9 mouse cellular contexts compared by ENCODE assay signal in the genomic region with DNA sequence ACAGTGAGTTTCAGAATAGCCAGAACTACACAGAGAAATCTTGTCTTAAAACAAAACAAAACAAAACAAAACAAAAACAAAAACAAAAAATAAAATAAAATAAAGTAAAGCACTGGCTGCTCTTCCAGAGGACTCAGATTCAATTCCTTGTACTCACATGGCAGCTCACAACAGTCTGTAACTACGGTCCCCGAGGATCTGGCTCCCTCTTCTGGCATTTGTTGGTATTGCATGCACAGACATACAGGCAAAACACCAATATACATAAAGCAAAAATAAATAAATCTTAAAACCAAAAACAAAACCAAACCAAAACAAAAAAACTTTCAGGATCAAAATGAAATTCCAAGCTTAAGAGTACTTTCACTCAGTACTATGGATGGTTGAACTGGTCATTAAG. TPM values are rescaled to one million over a fixed set of nuclear protein-coding genes. Genes with fewer than 3 reads are reported as not detected.
A peak's percentile ranks its signal among the peaks of the same experiment; 100 is the strongest.
DNase-seq lines count a peak whose midpoint lies in the region; ATAC-seq and TF ChIP-seq lines count a peak whose summit lies in the region.
"Had no signal": no experiment of that assay in that cellular context is flagged by ENCODE, and none has a peak within 500 bp of the region (broad histone marks: within the 10 kb centered on the region; RNA-seq: fewer than 3 reads in every experiment).

No protein-coding gene starts in this region.

- no peak overlapping the region for H3K4me3 ChIP-seq in intestine, postnatal 0 days (ENCODE audit: low read depth, low read length)
- H3K4me3 ChIP-seq in intestine, embryonic 15.5 days (replicated peaks): no peak overlapping the region
- H3K4me3 ChIP-seq in MEL (ENCODE audit: control insufficient read depth in 1 of 2, insufficient read depth in 1 of 2, low read depth in 2 of 2, low read length in 2 of 2): no peak overlapping the region
- no peak overlapping the region for H3K4me3 ChIP-seq in left cerebral cortex, adult 2 months
- H3K4me3 ChIP-seq: stomach, embryonic 15.5 days had no signal

- intact Hi-C loops in left cerebral cortex, adult 2 months (cut with DNase I): loop anchor here (10.0 kb wide), 1 partner anchor 1928 kb away; no protein-coding TSS in a partner anchor

- peak; percentile 89 for TF ChIP-seq RAD21 in MEL (IDR thresholded peaks at IDR 0.05; ENCODE audit: low read depth, low read length)

- TF ChIP-seq POLR2A in MEL (IDR thresholded peaks at IDR 0.05; ENCODE audit: control insufficient read depth in 1 of 2, insufficient read depth in 1 of 2, low read depth in 1 of 2, low read length in 2 of 2, poor library complexity in 1 of 2): no peak

- H3K9ac ChIP-seq in intestine, postnatal 0 days (ENCODE audit: low read depth, low read length): no peak overlapping the region
- no peak overlapping the region for H3K9ac ChIP-seq in intestine, embryonic 15.5 days
- no peak overlapping the region for H3K9ac ChIP-seq in MEL (ENCODE audit: control insufficient read depth, low read depth, low read length, poor library complexity, severe bottlenecking)
- H3K9ac ChIP-seq: stomach, embryonic 15.5 days had no signal

- peak; percentile 67 for TF ChIP-seq CTCF in intestine, postnatal 0 days (IDR thresholded peaks at IDR 0.05; ENCODE audit: low read depth)
- peak; percentile 74 to 83 (median 75) for TF ChIP-seq CTCF in MEL (IDR thresholded peaks at IDR 0.05 in 2 of 3, conservative IDR thresholded peaks at IDR 0.05 in 1 of 3; ENCODE audit: control insufficient read depth in 1 of 3, insufficient read depth in 1 of 3, low read depth in 2 of 3, low read length in 3 of 3, poor library complexity in 1 of 3, severe bottlenecking in 1 of 3)
- peak; percentile 65 for TF ChIP-seq CTCF in left cerebral cortex, adult 2 months (IDR thresholded peaks at IDR 0.05)

- no peak for TF ChIP-seq EP300 in MEL (IDR thresholded peaks at IDR 0.05; ENCODE audit: low read depth in 1 of 2, low read length in 2 of 2)

- H3K79me2 ChIP-seq in MEL (ENCODE audit: control insufficient read depth, insufficient read depth, low read length, poor library complexity): no peaks in the 10 kb centered on the region

- H3K36me3 ChIP-seq in intestine, postnatal 0 days (ENCODE audit: control insufficient read depth, insufficient read depth): no peaks in the 10 kb centered on the region
- H3K36me3 ChIP-seq in intestine, embryonic 15.5 days: no peaks in the 10 kb centered on the region
- no peaks in the 10 kb centered on the region for H3K36me3 ChIP-seq in MEL (ENCODE audit: control insufficient read depth in 1 of 2, insufficient read depth in 2 of 2, low read length in 2 of 2)
- H3K36me3 ChIP-seq: stomach, embryonic 15.5 days had no signal

- H3K4me1 ChIP-seq in intestine, postnatal 0 days (replicated peaks; ENCODE audit: control insufficient read depth, insufficient read depth, low read length): no peaks in the 10 kb centered on the region
- H3K4me1 ChIP-seq in intestine, embryonic 15.5 days (replicated peaks): no peaks in the 10 kb centered on the region
- no peaks in the 10 kb centered on the region for H3K4me1 ChIP-seq in MEL (ENCODE audit: control insufficient read depth in 1 of 2, insufficient read depth in 2 of 2, low read length in 2 of 2)
- H3K4me1 ChIP-seq: stomach, embryonic 15.5 days had no signal

- DNase-seq in CD4-positive helper T cell, adult 2 months (ENCODE audit: low read depth, low spot score): peak; percentile 28
- DNase-seq in MEL (ENCODE audit: low read depth, low spot score): peak; percentile 75
- DNase-seq in cerebellum, postnatal 4 days (ENCODE audit: low spot score in 2 of 2): peak; percentile 19 to 38
- DNase-seq in left cerebral cortex, adult 2 months (ENCODE audit: extremely low spot score in 1 of 2, low spot score in 2 of 2): no peak
- DNase-seq in retina, embryonic 14.5 days (ENCODE audit: low spot score): peak; percentile 48
- no peak for DNase-seq in Muller cell, postnatal 12 days (ENCODE audit: inconsistent ontology term)

- no peak overlapping the region for H3K27ac ChIP-seq in intestine, postnatal 0 days (ENCODE audit: low read depth, low read length)
- H3K27ac ChIP-seq in intestine, embryonic 15.5 days: no peak overlapping the region
- H3K27ac ChIP-seq in MEL (ENCODE audit: control insufficient read depth, low read depth, low read length): no peak overlapping the region
- no peak overlapping the region for H3K27ac ChIP-seq in left cerebral cortex, adult 2 months
- H3K27ac ChIP-seq: stomach, embryonic 15.5 days had no signal

- H3K4me2 ChIP-seq in intestine, postnatal 0 days (replicated peaks; ENCODE audit: low read depth): no peak overlapping the region
- H3K4me2 ChIP-seq in intestine, embryonic 15.5 days (replicated peaks): no peak overlapping the region
- H3K4me2 ChIP-seq: stomach, embryonic 15.5 days had no signal

- ATAC-seq in intestine, postnatal 0 days: no peak
- ATAC-seq in intestine, embryonic 15.5 days: no peak

- no peaks in the 10 kb centered on the region for H3K9me3 ChIP-seq in intestine, postnatal 0 days (ENCODE audit: control insufficient read depth)
- no peaks in the 10 kb centered on the region for H3K9me3 ChIP-seq in intestine, embryonic 15.5 days
- H3K9me3 ChIP-seq in MEL (replicated peaks; ENCODE audit: insufficient read depth, low read length): no peaks in the 10 kb centered on the region
- H3K9me3 ChIP-seq: stomach, embryonic 15.5 days had no signal

- 20% methylated on average over 2 of the region's 2 CpGs for WGBS in intestine, postnatal 0 days
- 13% methylated on average over 2 of the region's 2 CpGs for WGBS in intestine, embryonic 15.5 days

- H3K27me3 ChIP-seq in intestine, postnatal 0 days (replicated peaks; ENCODE audit: control insufficient read depth, insufficient read depth, low read length): no peaks in the 10 kb centered on the region
- no peaks in the 10 kb centered on the region for H3K27me3 ChIP-seq in intestine, embryonic 15.5 days (replicated peaks)
- no peaks in the 10 kb centered on the region; a peak in 2 of 4 replicates for H3K27me3 ChIP-seq in MEL (ENCODE audit: control insufficient read depth in 1 of 2, insufficient read depth in 2 of 2, low read length in 2 of 2)
- H3K27me3 ChIP-seq: stomach, embryonic 15.5 days had no signal

TF ChIP-seq in MEL, 35 proteins besides CTCF, POLR2A, EP300 and RAD21:
- TF ChIP-seq ZC3H11A (IDR thresholded peaks at IDR 0.05; ENCODE audit: low read depth, low read length): peak; percentile 69
- no peak for TF ChIP-seq ZNF384 (IDR thresholded peaks at IDR 0.05; ENCODE audit: low read depth, low read length)
- no peak for TF ChIP-seq TBP (IDR thresholded peaks at IDR 0.05; ENCODE audit: low read depth, low read length)
- peak; percentile 71 for TF ChIP-seq SMC3 (IDR thresholded peaks at IDR 0.05; ENCODE audit: low read depth, low read length)

RNA-seq across cellular contexts. Expression of gene Prdx4, which starts 36.0 kb away (rescaled TPM):
- polyA plus RNA-seq in intestine, postnatal 0 days (2015; fragmentation: Nextera tagmentation; extraction: Ambion mirVana): 107 and 117 TPM in 2 replicates
- 220 and 243 TPM in 2 replicates for polyA plus RNA-seq in intestine, embryonic 15.5 days (2015; fragmentation: Nextera tagmentation; extraction: Ambion mirVana)
- total RNA-seq in MEL (2012; rRNA removed): 24.3 and 31.1 TPM in 2 replicates
- 10 to 100 TPM in 1 of 2 experiments, not detected in 1; 34.5 TPM for polyA plus RNA-seq in MEL (2012; ENCODE audit: insufficient read depth in 1 of 2, insufficient read length in 2 of 2, low read depth in 1 of 2, low replicate concordance in 2 of 2, missing spikeins in 1 of 2)
- 10 to 100 TPM; 23.6 to 23.7 TPM for total RNA-seq in left cerebral cortex, adult 2 months (2021)

Comparison
In these comparisons a context has a peak if more than half of its experiments do, and no peak if none do; other contexts are left out.
1. DNase-seq: peak in CD4-positive helper T cell, adult 2 months (single experiment), MEL (single experiment), cerebellum, postnatal 4 days (2 of 2) and retina, embryonic 14.5 days (single experiment); none in left cerebral cortex, adult 2 months (0 of 2) and Muller cell, postnatal 12 days (single experiment).
2. Peak in every context shown above with its lines, with median percentiles within 50 percentile points of each other: CTCF ChIP-seq.